Mouse (Mus musculus) lung, adult 2 months (tissue): ENCODE data around the gene Ankrd13c.

ENCODE experiments used
- CTCF ChIP-seq: fragments of 200-500 bp; IDR thresholded peaks from 2 replicates; pipeline ENCODE4 v1.5.1; 2011; ENCODE audit warnings: mild to moderate bottlenecking, low read length, control low read depth; ENCODE audit not compliant: insufficient read depth
- POLR2A ChIP-seq: fragments of 200-500 bp; IDR thresholded peaks from 2 replicates; pipeline ENCODE4 v1.6.1; 2011; ENCODE audit warnings: low read depth, mild to moderate bottlenecking, control low read depth, low read length, borderline replicate concordance; ENCODE audit errors: extremely low read depth

GRCm38 (mm10) chr3:158009762-158010320 is 62.8 kb downstream of the Ankrd13c start:
- TF ChIP-seq CTCF: no peak
- TF ChIP-seq POLR2A: no peak
